Mouse (Mus musculus): ENCODE measurements around the gene Nsdhl. TPM values are rescaled to one million over a fixed set of nuclear protein-coding genes. Genes with fewer than 3 reads are reported as not detected.
A peak's percentile ranks its signal among the peaks of the same experiment; 100 is the strongest.

The Nsdhl gene
- total RNA-seq (2021): 10 to 100 TPM; 33.5 to 34.3 TPM
- long read RNA-seq, experiment 1, transcript Nsdhl-201 (8 exons, 2,168 nt): major isoform, 33 of 37 reads
- long read RNA-seq, experiment 1, partial matches to known transcripts: 0 of 37 reads
- long read RNA-seq, experiment 1, other reads (novel, unspliced or antisense): 4 of 37 reads
- long read RNA-seq, experiment 2, transcript Nsdhl-201 (8 exons, 2,168 nt): major isoform, 23 of 28 reads
- long read RNA-seq, experiment 2, partial matches to known transcripts: 1 of 28 reads
- long read RNA-seq, experiment 2, other reads (novel, unspliced or antisense): 4 of 28 reads

- intact Hi-C loops (cut with DNase I): no loop called here
Observed at GRCm38 (mm10) chrX:72917884-72918681, at the start of gene Nsdhl, which contains the start of gene Cetn2. Gene Nsdhl, plus strand, starts transcription at chrX:72918557. Gene Cetn2, minus strand, starts transcription at chrX:72918411.

GRCm38 (mm10) chrX:72895388-72896054 lies 22.8 kb upstream of the Nsdhl start:
- intact Hi-C loops (cut with DNase I): no loop called here
- DNase-seq (ENCODE audit: low spot score in 2 of 2): peak; percentile 66 to 81

More at GRCm38 (mm10) chrX:72917884-72918681, at the start of gene Nsdhl, which contains the start of gene Cetn2:
- peak; percentile 90 to 93 for DNase-seq (ENCODE audit: low spot score in 2 of 2)

GRCm38 (mm10) chrX:72896055-72896437 lies 22.3 kb upstream of the Nsdhl start:
- DNase-seq (ENCODE audit: low spot score in 2 of 2): peak in 1 of 2 experiments; percentile 8
- intact Hi-C loops (cut with DNase I): no loop called here

GRCm38 (mm10) chrX:72902530-72902929 lies 15.8 kb upstream of the Nsdhl start:
- intact Hi-C loops (cut with DNase I): loop anchor here (10.0 kb wide), 1 partner anchor 78 kb away; the partner anchor contains the start of gene Gabrq
- peak in 1 of 2 experiments; percentile 25 for DNase-seq (ENCODE audit: low spot score in 2 of 2)

- no peak for DNase-seq (ENCODE audit: low spot score in 2 of 2)
- intact Hi-C loops (cut with DNase I): loop anchor here (10.0 kb wide), 1 partner anchor 83 kb away; the partner anchor contains the start of gene Gabrq
Observed at GRCm38 (mm10) chrX:72907619-72908403, 10.5 kb upstream of the Nsdhl start.

GRCm38 (mm10) chrX:72908404-72908741 lies 10.0 kb upstream of the Nsdhl start:
- intact Hi-C loops (cut with DNase I): loop anchor here (10.0 kb wide), 1 partner anchor 84 kb away; the partner anchor contains the start of gene Gabrq
- DNase-seq (ENCODE audit: low spot score in 2 of 2): peak; percentile 34 to 56

GRCm38 (mm10) chrX:72911611-72912010 lies 6.7 kb upstream of the Nsdhl start:
- DNase-seq (ENCODE audit: low spot score in 2 of 2): no peak
- intact Hi-C loops (cut with DNase I): no loop called here

GRCm38 (mm10) chrX:72918682-72919059 lies 314 bp downstream of the Nsdhl start:
- no peak for DNase-seq (ENCODE audit: low spot score in 2 of 2)
- intact Hi-C loops (cut with DNase I): no loop called here

GRCm38 (mm10) chrX:72921391-72921790 lies 3.0 kb downstream of the Nsdhl start:
- DNase-seq (ENCODE audit: low spot score in 2 of 2): no peak
- intact Hi-C loops (cut with DNase I): no loop called here

- intact Hi-C loops (cut with DNase I): no loop called here
- no peak for DNase-seq (ENCODE audit: low spot score in 2 of 2)
Observed at GRCm38 (mm10) chrX:72953464-72953863, 35.1 kb downstream of the Nsdhl start.

- intact Hi-C loops (cut with DNase I): no loop called here
- no peak for DNase-seq (ENCODE audit: low spot score in 2 of 2)
Observed at GRCm38 (mm10) chrX:72956486-72956885, 38.1 kb downstream of the Nsdhl start.

- intact Hi-C loops (cut with DNase I): no loop called here
- peak; percentile 22 to 28 for DNase-seq (ENCODE audit: low spot score in 2 of 2)
Observed at GRCm38 (mm10) chrX:72960431-72960830, 42.1 kb downstream of the Nsdhl start.

GRCm38 (mm10) chrX:72961511-72961910 lies 43.2 kb downstream of the Nsdhl start:
- DNase-seq (ENCODE audit: low spot score in 2 of 2): no peak
- intact Hi-C loops (cut with DNase I): no loop called here

GRCm38 (mm10) chrX:72962743-72963142 lies 44.4 kb downstream of the Nsdhl start:
- intact Hi-C loops (cut with DNase I): no loop called here
- no peak for DNase-seq (ENCODE audit: low spot score in 2 of 2)

GRCm38 (mm10) chrX:72982831-72983230 lies 64.5 kb downstream of the Nsdhl start:
- no peak for DNase-seq (ENCODE audit: low spot score in 2 of 2)
- intact Hi-C loops (cut with DNase I): no loop called here

GRCm38 (mm10) chrX:72985607-72986006 lies 67.2 kb downstream of the Nsdhl start:
- intact Hi-C loops (cut with DNase I): no loop called here
- no peak for DNase-seq (ENCODE audit: low spot score in 2 of 2)

GRCm38 (mm10) chrX:72986841-72987519 lies 68.6 kb downstream of the Nsdhl start, which contains the start of gene Zfp185:
Gene Zfp185, plus strand, starts transcription at chrX:72987339.
- DNase-seq (ENCODE audit: low spot score in 2 of 2): no peak
- intact Hi-C loops (cut with DNase I): no loop called here

GRCm38 (mm10) chrX:72987520-72987905 lies 69.2 kb downstream of the Nsdhl start:
- no peak for DNase-seq (ENCODE audit: low spot score in 2 of 2)
- intact Hi-C loops (cut with DNase I): no loop called here

GRCm38 (mm10) chrX:72988431-72988830 lies 70.1 kb downstream of the Nsdhl start:
- DNase-seq (ENCODE audit: low spot score in 2 of 2): no peak
- intact Hi-C loops (cut with DNase I): no loop called here

All from left cerebral cortex, postnatal 14 days (tissue).